Mouse (Mus musculus) activated CD4-positive, CD25-positive, alpha-beta regulatory T cell, adult 4 months (primary cell): ENCODE results near the gene Capn7. TPM values are rescaled to one million over a fixed set of nuclear protein-coding genes. Genes with fewer than 3 reads are reported as not detected.

Experiments used
- ATAC-seq: one replicate; pipeline ENCODE4 v1.8.0; 2017
- polyA plus RNA-seq, 2 experiments: library from polyadenylated mRNA; unstranded; fragments of 100-300 nt; shearing (Covaris generic); gene quantifications; one replicate each; pipeline ENCODE4 v1.2.1; 2017

Capn7 gene
- polyA plus RNA-seq, 2 experiments from 2014 or later, result 18.1 to 18.6 TPM

DNA sequence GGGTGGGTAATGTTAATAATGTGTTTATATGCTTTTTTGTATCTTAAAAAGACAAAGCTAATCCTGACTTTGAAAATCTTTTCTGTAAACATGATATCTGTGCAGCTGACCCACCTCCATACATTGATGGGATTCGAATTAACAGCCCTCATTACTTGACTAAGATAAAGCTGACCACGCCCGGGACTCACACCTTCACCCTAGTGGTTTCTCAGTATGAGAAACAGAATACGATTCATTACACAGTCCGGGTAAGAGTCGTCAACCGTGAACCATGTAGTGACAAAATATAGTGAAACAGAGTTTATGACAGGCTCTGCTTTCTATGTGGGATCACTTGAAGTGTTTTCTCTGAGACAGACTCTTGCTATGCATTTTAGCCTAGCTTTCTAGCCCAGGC, 31.5 kb downstream of the Capn7 start:
- ATAC-seq, result no peak

GRCm38 (mm10) chr14:31369377-31369776, 32.9 kb downstream of the Capn7 start:
- ATAC-seq, result no peak

GRCm38 (mm10) chr14:31374390-31374789, 38.0 kb downstream of the Capn7 start:
- ATAC-seq, result no peak

- ATAC-seq, result no peak
Observed at GRCm38 (mm10) chr14:31376331-31376730, 39.9 kb downstream of the Capn7 start.

DNA sequence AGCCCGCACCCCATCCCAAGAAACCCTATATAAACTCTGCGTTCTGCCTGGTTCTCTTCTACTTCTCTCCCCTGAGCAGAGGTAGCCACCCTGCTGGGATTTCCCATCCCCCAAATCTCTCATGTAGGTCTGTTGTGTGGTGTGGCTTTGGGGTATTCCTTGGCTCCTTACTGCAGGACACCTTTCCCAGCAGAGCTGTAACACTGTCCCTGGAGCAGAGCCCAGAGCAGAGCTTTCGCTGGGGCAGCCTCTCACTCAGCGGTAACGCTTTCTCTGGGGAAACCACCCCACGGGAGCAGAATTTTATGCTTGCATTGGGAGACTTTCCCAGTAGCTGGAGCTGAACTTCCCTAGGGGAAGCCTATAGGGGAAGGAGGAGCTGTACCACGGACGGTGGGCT, 45.8 kb downstream of the Capn7 start:
- no peak for ATAC-seq

DNA sequence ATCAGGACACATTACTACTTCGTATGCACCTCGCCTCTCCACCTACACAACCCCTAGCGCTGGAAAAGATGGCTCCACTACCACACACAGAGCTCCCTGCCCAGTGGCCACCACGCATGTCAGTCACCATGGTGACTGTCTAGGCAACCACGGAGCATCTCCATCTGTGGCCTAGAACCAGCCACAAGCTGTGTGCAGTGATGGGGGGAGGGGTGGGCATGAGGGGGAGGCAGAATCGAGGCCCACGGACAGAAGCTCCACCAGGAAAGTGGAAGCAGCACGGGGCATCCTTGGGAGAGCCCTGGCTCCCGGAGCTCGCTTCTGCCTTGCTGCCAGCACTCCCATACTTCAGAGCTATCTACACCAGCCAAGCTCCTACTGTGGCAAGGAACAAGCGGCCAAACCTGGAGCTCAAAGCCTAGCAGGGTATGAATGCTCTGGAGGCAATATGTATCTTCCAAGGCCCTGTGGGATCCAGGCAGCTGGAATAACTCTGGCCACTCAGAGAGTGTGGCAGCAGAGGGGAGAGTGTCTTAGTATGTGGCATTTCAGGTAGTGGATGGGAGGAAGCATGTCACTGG, 47.1 kb downstream of the Capn7 start:
- ATAC-seq, result no peak

- no peak for ATAC-seq
Observed at GRCm38 (mm10) chr14:31384366-31385323, 48.2 kb downstream of the Capn7 start.

- no peak for ATAC-seq
Observed at GRCm38 (mm10) chr14:31385406-31385805, 49.0 kb downstream of the Capn7 start.

- peak; percentile 29 for ATAC-seq
Observed at GRCm38 (mm10) chr14:31385977-31386697, 49.7 kb downstream of the Capn7 start.

GRCm38 (mm10) chr14:31387301-31387981, 51.0 kb downstream of the Capn7 start:
- ATAC-seq, result peak; percentile 70

GRCm38 (mm10) chr14:31388086-31388872, 51.8 kb downstream of the Capn7 start:
- ATAC-seq, result no peak

- peak; percentile 34 for ATAC-seq
Observed at GRCm38 (mm10) chr14:31389421-31390147, 53.1 kb downstream of the Capn7 start.

- ATAC-seq, result no peak
Observed at GRCm38 (mm10) chr14:31392300-31392699, 55.9 kb downstream of the Capn7 start.

- no peak for ATAC-seq
Observed at GRCm38 (mm10) chr14:31392873-31393545, 56.6 kb downstream of the Capn7 start.

GRCm38 (mm10) chr14:31393546-31393890, 57.1 kb downstream of the Capn7 start:
- ATAC-seq, result no peak

- no peak for ATAC-seq
Observed at GRCm38 (mm10) chr14:31393936-31394630, 57.6 kb downstream of the Capn7 start.

GRCm38 (mm10) chr14:31394822-31395532, 58.5 kb downstream of the Capn7 start:
- no peak for ATAC-seq

DNA sequence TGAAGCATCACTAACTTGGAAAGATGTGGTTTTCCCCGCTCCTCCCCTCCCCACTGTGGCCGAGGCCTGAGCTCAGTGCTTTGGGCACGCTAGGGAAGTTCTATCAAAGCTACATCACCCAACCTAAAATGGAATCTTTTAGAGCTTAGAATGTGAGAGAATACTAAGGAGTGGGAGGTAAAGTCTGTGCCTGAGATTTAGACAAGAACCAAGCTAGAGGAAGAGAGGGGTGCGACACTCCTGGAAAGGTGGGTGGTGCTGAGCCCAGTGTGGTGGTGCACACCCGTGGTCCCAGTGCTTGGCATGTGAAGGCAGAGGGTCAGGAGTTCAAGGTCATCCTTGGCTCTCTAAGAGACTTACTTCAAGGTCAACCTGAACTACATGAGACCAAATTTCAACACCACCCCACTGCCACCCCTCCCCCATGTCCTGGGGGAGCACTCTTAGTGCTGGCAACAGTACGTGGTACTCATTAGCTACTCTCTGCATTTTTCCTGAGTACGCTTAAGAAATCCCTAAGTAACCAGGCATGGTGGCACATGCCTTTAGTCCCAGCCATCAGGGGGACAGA, 59.3 kb downstream of the Capn7 start:
- no peak for ATAC-seq

- ATAC-seq, result no peak
Observed at GRCm38 (mm10) chr14:31396428-31396827, 60.0 kb downstream of the Capn7 start.
